Comparison of ENCODE assay signal across 8 mouse cellular contexts in the genomic region with DNA sequence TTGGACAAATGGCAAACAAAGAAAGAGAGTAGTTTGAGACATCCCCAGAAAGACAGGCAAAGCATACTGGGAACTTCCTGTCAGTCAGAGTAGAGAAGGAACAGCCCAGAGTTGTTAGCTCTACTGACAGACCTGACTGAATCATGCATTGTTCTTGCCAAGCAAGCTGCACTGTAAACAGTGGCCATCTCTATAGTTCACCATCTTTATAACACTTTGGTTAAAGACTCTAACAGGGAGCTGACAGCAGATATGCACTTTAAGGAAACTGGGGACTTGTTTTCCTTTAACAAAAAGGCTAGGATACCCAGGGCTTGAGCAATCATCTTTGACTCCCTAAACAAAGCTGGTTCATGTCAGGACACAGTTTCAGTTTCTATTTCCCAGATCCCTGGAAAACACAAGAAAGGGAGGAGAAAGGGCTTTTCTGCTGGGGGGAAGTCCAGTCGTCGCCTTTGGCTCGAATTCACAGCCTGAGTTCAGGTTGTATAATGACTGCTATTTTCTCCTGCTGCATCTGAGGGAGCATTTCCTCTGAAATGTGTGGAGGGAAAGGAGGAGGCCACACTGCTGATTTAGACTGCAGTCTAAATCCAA. TPM values are rescaled to one million over a fixed set of nuclear protein-coding genes. Genes with fewer than 3 reads are reported as not detected.
DNase-seq lines count a peak whose midpoint lies in the region; ATAC-seq lines count a peak whose summit lies in the region.

Gene Gbp3, plus strand, starts transcription at position 395 of the 597 bp plus-strand sequence.

- H3K4me3 ChIP-seq in embryonic facial prominence, embryonic 15.5 days (replicated peaks) = peak within 1 kb of the TSS; percentile 42
- H3K4me3 ChIP-seq in limb, embryonic 10.5 days = peak within 1 kb of the TSS; percentile 44
- peak within 1 kb of the TSS; percentile 19; the same call in 1 of the 2 replicates for H3K4me3 ChIP-seq in midbrain, embryonic 13.5 days (replicated peaks)

- no peaks in the 10 kb centered on the region for H3K9me3 ChIP-seq in embryonic facial prominence, embryonic 15.5 days (replicated peaks)
- H3K9me3 ChIP-seq in limb, embryonic 10.5 days (replicated peaks) = no peaks in the 10 kb centered on the region
- H3K9me3 ChIP-seq in midbrain, embryonic 13.5 days = no peaks in the 10 kb centered on the region

- peak within 1 kb of the TSS; percentile 51 for H3K4me2 ChIP-seq in embryonic facial prominence, embryonic 15.5 days (replicated peaks)
- H3K4me2 ChIP-seq in midbrain, embryonic 13.5 days (replicated peaks) = peak within 1 kb of the TSS; percentile 38

- no peaks in the 10 kb centered on the region for H3K27me3 ChIP-seq in embryonic facial prominence, embryonic 15.5 days
- no peaks in the 10 kb centered on the region for H3K27me3 ChIP-seq in limb, embryonic 10.5 days (ENCODE audit: low read depth, poor library complexity, severe bottlenecking)
- no peaks in the 10 kb centered on the region for H3K27me3 ChIP-seq in midbrain, embryonic 13.5 days

- H3K27ac ChIP-seq in embryonic facial prominence, embryonic 15.5 days (replicated peaks) = no peak within 1 kb of the TSS
- H3K27ac ChIP-seq in limb, embryonic 10.5 days = 0 out of 2 replicates have a peak within 1 kb of the TSS, but pooled peaks have one; percentile 36
- no peak within 1 kb of the TSS for H3K27ac ChIP-seq in midbrain, embryonic 13.5 days

- 19% methylated on average over 3 of the region's 3 CpGs for WGBS in embryonic facial prominence, embryonic 15.5 days
- WGBS in limb, embryonic 10.5 days = 35% methylated on average over 3 of the region's 3 CpGs
- WGBS in midbrain, embryonic 13.5 days = 48% methylated on average over 3 of the region's 3 CpGs

- peak; percentile 17 for DNase-seq in 3134 (ENCODE audit: extremely low read depth, insufficient read length, low spot score)
- DNase-seq in heart, postnatal 4 days = peak; percentile 22
- DNase-seq in limb, embryonic 10.5 days (ENCODE audit: low spot score) = no peak
- no peak for DNase-seq in cerebellum, adult 11 months
- no peak for DNase-seq in cerebellum, adult 9-11 months

- H3K36me3 ChIP-seq in embryonic facial prominence, embryonic 15.5 days = no peaks in the 10 kb centered on the region
- H3K36me3 ChIP-seq in limb, embryonic 10.5 days = no peaks in the 10 kb centered on the region
- no peaks in the 10 kb centered on the region for H3K36me3 ChIP-seq in midbrain, embryonic 13.5 days

- no peaks in the 10 kb centered on the region for H3K4me1 ChIP-seq in embryonic facial prominence, embryonic 15.5 days
- peaks cover 9% of the 10 kb centered on the region for H3K4me1 ChIP-seq in limb, embryonic 10.5 days
- H3K4me1 ChIP-seq in midbrain, embryonic 13.5 days (replicated peaks) = peaks cover 4% of the 10 kb centered on the region; the same call in 1 of the 2 replicates

- no peak within 1 kb of the TSS for H3K9ac ChIP-seq in embryonic facial prominence, embryonic 15.5 days
- H3K9ac ChIP-seq in midbrain, embryonic 13.5 days (replicated peaks) = peak within 1 kb of the TSS; percentile 48; the same call in 1 of the 2 replicates

- ATAC-seq in CD4-positive, CD25-positive, alpha-beta regulatory T cell, adult 4 months = peak; percentile 51
- ATAC-seq in embryonic facial prominence, embryonic 15.5 days (ENCODE audit: insufficient number of reproducible peaks, low FRiP score, low TSS enrichment, low read depth) = no peak
- no peak for ATAC-seq in midbrain, embryonic 13.5 days

RNA-seq across cellular contexts. Expression of gene Gbp3, which starts in this region (rescaled TPM):
- 100 to 1,000 TPM; 101 to 122 TPM for polyA plus RNA-seq in CD4-positive, CD25-positive, alpha-beta regulatory T cell, adult 4 months (2017; shearing (Covaris generic))
- polyA plus RNA-seq in embryonic facial prominence, embryonic 15.5 days (2015; fragmentation: Nextera tagmentation; extraction: Ambion mirVana) = 1.4 and 1.7 TPM in 2 replicates
- total RNA-seq in heart, postnatal 4 days (2021) = 1 to 10 TPM; 5.8 to 9.1 TPM
- polyA plus RNA-seq in limb, embryonic 10.5 days (2016; fragmentation: Nextera tagmentation; extraction: Ambion mirVana) = 0.15 and 0.31 TPM in 2 replicates
- polyA plus RNA-seq in midbrain, embryonic 13.5 days (2015; fragmentation: Nextera tagmentation; extraction: Ambion mirVana) = 0.76 and 1.1 TPM in 2 replicates

Comparison
In these comparisons a context has a peak if more than half of its experiments do, and no peak if none do; other contexts are left out.
1. RNA of gene Gbp3 (polyA plus RNA-seq): 101 to 122 TPM in CD4-positive, CD25-positive, alpha-beta regulatory T cell, adult 4 months; 1.4 to 1.7 TPM in embryonic facial prominence, embryonic 15.5 days, 0.76 to 1.1 TPM in midbrain, embryonic 13.5 days and 0.15 to 0.31 TPM in limb, embryonic 10.5 days; every median in the first group is over 10 times any median in the second.
2. DNase-seq: peak in 3134 (single experiment) and heart, postnatal 4 days (single experiment); none in limb, embryonic 10.5 days (single experiment), cerebellum, adult 11 months (single experiment) and cerebellum, adult 9-11 months (single experiment).
3. Peak in every context shown above with its lines, with median percentiles within 50 percentile points of each other: H3K4me3 ChIP-seq.